Comparison of ENCODE assay signal across 13 mouse cellular contexts in the genomic region with DNA sequence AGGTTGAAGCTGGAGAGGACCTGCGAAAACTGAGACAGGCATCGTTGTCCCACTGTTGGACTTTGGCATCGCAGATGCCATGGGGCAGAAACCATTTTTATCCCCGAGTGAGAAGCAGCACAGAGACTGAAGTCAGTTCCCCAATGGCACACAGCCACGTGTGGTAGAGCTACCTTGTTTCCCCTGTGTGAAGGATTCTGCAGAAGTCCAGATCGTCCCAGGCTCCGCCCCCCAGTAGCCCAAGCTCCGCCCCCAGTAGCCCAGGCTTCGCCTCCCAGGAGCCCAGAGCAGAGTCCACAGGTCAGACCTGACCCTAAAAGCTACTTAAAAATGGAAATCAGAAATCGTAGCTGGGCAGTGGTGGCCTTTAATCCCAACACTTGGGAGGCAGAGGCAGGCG. TPM values are rescaled to one million over a fixed set of nuclear protein-coding genes. Genes with fewer than 3 reads are reported as not detected.
"Had no signal": no experiment of that assay in that cellular context is flagged by ENCODE, and none has a peak within 500 bp of the region (broad histone marks: within the 10 kb centered on the region; RNA-seq: fewer than 3 reads in every experiment).

No protein-coding gene starts in this region.

- DNase-seq: gastrocnemius, adult 2 months; gastrocnemius, postnatal 10 days; gastrocnemius, postnatal 36 days; heart, adult 11 months; heart, postnatal 14 days; heart, postnatal 36 days; kidney, adult 11 months; kidney, adult 2 months; kidney, adult 9 months; kidney, postnatal 14 days; kidney, postnatal 4 days; left cerebral cortex, postnatal 4 days had no signal

RNA-seq across cellular contexts. Expression of a gene that starts 4.0 kb away (rescaled TPM):
- total RNA-seq: hematopoietic stem cell, adult 5-6 weeks had no signal
